Mouse (Mus musculus) myocyte (in vitro differentiated cells): Measurements from ENCODE around the gene Mtfr1l.

Experiments used
- CEBPB ChIP-seq: IDR thresholded peaks from 2 replicates; pipeline ENCODE4 v1.6.1; 2011; ENCODE audit warnings: mild to moderate bottlenecking, moderate library complexity; ENCODE audit not compliant: poor library complexity, insufficient read depth, severe bottlenecking
- MAX ChIP-seq: IDR thresholded peaks from one replicate; pipeline ENCODE4 v1.6.1; 2011; ENCODE audit warnings: low read depth, mild to moderate bottlenecking, control low read depth
- MYOG ChIP-seq, 3 experiments: IDR thresholded peaks; one replicate each; pipeline ENCODE4 v1.6.1; 2011; ENCODE audit warnings: control low read depth in 2 of 3, low read depth in 2 of 3, mild to moderate bottlenecking in 2 of 3; ENCODE audit not compliant: insufficient read length in 2 of 3, control insufficient read depth in 1 of 3, insufficient read depth in 1 of 3
- POLR2A ChIP-seq: IDR thresholded peaks from one replicate; pipeline ENCODE4 v1.6.1; 2011; ENCODE audit warnings: low read depth, mild to moderate bottlenecking, control low read depth, moderate library complexity; ENCODE audit not compliant: insufficient read length
- TCF12 ChIP-seq: IDR thresholded peaks from one replicate; pipeline ENCODE4 v1.6.1; 2011; ENCODE audit warnings: mild to moderate bottlenecking, control low read depth; ENCODE audit not compliant: poor library complexity, insufficient read depth, severe bottlenecking
- USF1 ChIP-seq: IDR thresholded peaks from one replicate; pipeline ENCODE4 v1.6.1; 2011; ENCODE audit warnings: low read depth, mild to moderate bottlenecking, control low read depth, moderate library complexity

DNA sequence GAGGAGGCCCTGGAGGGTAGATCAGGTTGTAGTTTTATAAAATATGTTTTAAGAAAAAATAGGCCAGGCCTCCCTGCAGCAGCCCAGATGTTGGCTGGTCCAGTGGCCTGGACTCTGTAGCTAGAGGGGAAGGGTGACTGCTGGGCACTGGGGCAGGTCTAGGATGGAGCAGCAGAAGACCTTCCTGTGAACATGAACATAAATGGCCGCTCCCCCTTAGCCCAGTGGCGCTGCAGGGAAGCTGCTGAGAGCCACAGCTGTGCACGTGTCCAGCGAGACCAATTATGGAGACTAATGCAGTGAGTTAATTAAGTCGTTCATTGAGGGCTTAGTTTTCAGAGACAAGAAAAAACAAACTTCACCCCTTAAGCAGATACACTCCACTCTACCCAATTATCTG, 9.4 kb downstream of the Mtfr1l start:
- no peak for TF ChIP-seq USF1
- TF ChIP-seq MAX, result no peak
- TF ChIP-seq CEBPB, result no peak
- TF ChIP-seq POLR2A, result no peak
- TF ChIP-seq TCF12, result no peak
- no peak for TF ChIP-seq MYOG (IDR thresholded peaks at IDR 0.05; ENCODE audit: control insufficient read depth in 1 of 3, insufficient read depth in 1 of 3, insufficient read length in 2 of 3, low read depth in 2 of 3)
